12 mouse cellular contexts compared by ENCODE assay signal in genomic region chr13:49316386-49317162, GRCm38 (mm10). TPM values are rescaled to one million over a fixed set of nuclear protein-coding genes. Genes with fewer than 3 reads are reported as not detected.
A peak's percentile ranks its signal among the peaks of the same experiment; 100 is the strongest.
DNase-seq lines count a peak whose midpoint lies in the region; ATAC-seq and TF ChIP-seq lines count a peak whose summit lies in the region.
"Had no signal": no experiment of that assay in that cellular context is flagged by ENCODE, and none has a peak within 500 bp of the region (broad histone marks: within the 10 kb centered on the region; RNA-seq: fewer than 3 reads in every experiment).

No protein-coding gene starts in this region.

- no peaks in the 10 kb centered on the region for H3K27me3 ChIP-seq in Patski
- H3K27me3 ChIP-seq in forebrain, embryonic 10.5 days (ENCODE audit: poor library complexity, severe bottlenecking) = peaks cover 58% of the 10 kb centered on the region
- no peaks in the 10 kb centered on the region for H3K27me3 ChIP-seq in midbrain, postnatal 0 days (ENCODE audit: insufficient read depth, low read length)

- in situ Hi-C loops in Patski (cut with MboI; ENCODE audit: low pct_unique_long_range_greater_than_20kb) = no loop called here

- H3K27ac ChIP-seq in layer of hippocampus, adult 2 months = peak overlapping the region; percentile 73
- 0 out of 2 replicates have a peak overlapping the region, but pooled peaks have one; percentile 54 for H3K27ac ChIP-seq in forebrain, embryonic 10.5 days
- H3K27ac ChIP-seq in midbrain, postnatal 0 days (ENCODE audit: low read depth, low read length) = no peak overlapping the region
- H3K27ac ChIP-seq: liver, embryonic 14.5 days had no signal

- no peak overlapping the region for H3K9ac ChIP-seq in midbrain, postnatal 0 days (replicated peaks; ENCODE audit: low read length, poor library complexity, severe bottlenecking)
- H3K9ac ChIP-seq: liver, embryonic 14.5 days had no signal

- no peak overlapping the region for H3K4me3 ChIP-seq in layer of hippocampus, adult 2 months
- H3K4me3 ChIP-seq in forebrain, embryonic 10.5 days = no peak overlapping the region
- no peak overlapping the region for H3K4me3 ChIP-seq in midbrain, postnatal 0 days (ENCODE audit: low read depth, low read length)

- POLR2A ChIA-PET in Patski (lab: Charles Lee) = interaction anchor here (0.5 to 6.3 kb wide), 4 partner anchors 12 to 187 kb away, joined by 3 to 38 read pairs (median 4); no protein-coding TSS in a partner anchor

- no peak for DNase-seq in layer of hippocampus, adult 2 months (ENCODE audit: low spot score in 2 of 2)
- DNase-seq in layer of hippocampus, adult 8-10 months (ENCODE audit: low spot score in 2 of 2) = no peak
- peak; percentile 77 for DNase-seq in Patski (ENCODE audit: low read depth, low spot score)
- DNase-seq in forebrain, embryonic 10.5 days (ENCODE audit: extremely low spot score, low spot score) = no peak
- DNase-seq in midbrain, postnatal 0 days (ENCODE audit: low spot score) = peak; percentile 27
- no peak for DNase-seq in heart, adult 18-20 months
- no peak for DNase-seq in spleen, postnatal 10 days (ENCODE audit: low spot score in 2 of 2)
- DNase-seq: adrenal gland, postnatal 10 days; cerebellum, postnatal 10 days; right cerebral cortex, postnatal 4 days had no signal

- TF ChIP-seq CTCF in layer of hippocampus, adult 2 months (conservative IDR thresholded peaks at IDR 0.05) = no peak
- no peak for TF ChIP-seq CTCF in Patski (IDR thresholded peaks at IDR 0.05)
- no peak for TF ChIP-seq CTCF in midbrain, postnatal 0 days (IDR thresholded peaks at IDR 0.05)

- no peaks in the 10 kb centered on the region for H3K9me3 ChIP-seq in forebrain, embryonic 10.5 days
- no peaks in the 10 kb centered on the region for H3K9me3 ChIP-seq in midbrain, postnatal 0 days (ENCODE audit: low read length)

- 43% methylated on average over 9 of the region's 9 CpGs for WGBS in forebrain, embryonic 10.5 days
- WGBS in midbrain, postnatal 0 days = 41% methylated on average over 9 of the region's 9 CpGs

- ATAC-seq in Patski = peak; percentile 91
- no peak for ATAC-seq in midbrain, postnatal 0 days (ENCODE audit: low FRiP score)
- no peak for ATAC-seq in inflammation-experienced regulatory T-cells, adult 6 months

- H3K36me3 ChIP-seq in forebrain, embryonic 10.5 days (replicated peaks) = peaks cover 10% of the 10 kb centered on the region; the same call in 1 of the 2 replicates
- no peaks in the 10 kb centered on the region for H3K36me3 ChIP-seq in midbrain, postnatal 0 days (ENCODE audit: insufficient read depth, low read length)

- CTCF ChIA-PET in Patski (lab: Charles Lee) = interaction anchor here (1.3 to 4.5 kb wide), 5 partner anchors 10 to 48 kb away, joined by 3 to 33 read pairs (median 6); no protein-coding TSS in a partner anchor

- no peak overlapping the region for H3K4me2 ChIP-seq in midbrain, postnatal 0 days (ENCODE audit: low read depth, low read length, poor library complexity, severe bottlenecking)

- peaks cover 61% of the 10 kb centered on the region for H3K4me1 ChIP-seq in forebrain, embryonic 10.5 days
- peaks cover 13% of the 10 kb centered on the region; the same call in 1 of the 2 replicates for H3K4me1 ChIP-seq in midbrain, postnatal 0 days (ENCODE audit: insufficient read depth, low read length)

RNA-seq across cellular contexts. Expression of gene Fgd3, which starts 3.5 kb away (rescaled TPM):
- 1 to 10 TPM; 5.6 to 7.1 TPM for total RNA-seq in layer of hippocampus, adult 2 months (2021)
- 10 to 100 TPM in 1 of 4 experiments, 1 to 10 TPM in 3; 6.2 to 10.8 (median 8.6) TPM for total RNA-seq in layer of hippocampus, adult 8-10 months (2022)
- 79.4 TPM for polyA plus RNA-seq in Patski (2021)
- polyA plus RNA-seq in forebrain, embryonic 10.5 days (2016; fragmentation: Nextera tagmentation; extraction: Ambion mirVana) = 0.90 and 1.1 TPM in 2 replicates
- 9.3 and 12.0 TPM in 2 replicates for total RNA-seq in midbrain, postnatal 0 days (2014; rRNA removed)
- polyA plus RNA-seq in midbrain, postnatal 0 days (2015; fragmentation: Nextera tagmentation; extraction: Ambion mirVana) = 2.1 and 2.4 TPM in 2 replicates
- total RNA-seq in heart, adult 18-20 months (2021) = 1 to 10 TPM; 1.2 to 2.4 TPM
- 10 to 100 TPM; 10.4 to 19.8 (median 16.3) TPM for polyA plus RNA-seq in inflammation-experienced regulatory T-cells, adult 6 months (2017; shearing (Covaris generic))

RNA-seq across cellular contexts. Expression of gene Bicd2, which starts 24.8 kb away (rescaled TPM):
- total RNA-seq in layer of hippocampus, adult 2 months (2021) = 10 to 100 TPM; 55.2 to 55.3 TPM
- total RNA-seq in layer of hippocampus, adult 8-10 months (2022) = 10 to 100 TPM; 46.0 to 58.0 (median 50.2) TPM
- 45.2 TPM for polyA plus RNA-seq in Patski (2021)
- 26.2 and 28.8 TPM in 2 replicates for polyA plus RNA-seq in forebrain, embryonic 10.5 days (2016; fragmentation: Nextera tagmentation; extraction: Ambion mirVana)
- 49.3 and 50.4 TPM in 2 replicates for total RNA-seq in midbrain, postnatal 0 days (2014; rRNA removed)
- polyA plus RNA-seq in midbrain, postnatal 0 days (2015; fragmentation: Nextera tagmentation; extraction: Ambion mirVana) = 24.0 and 24.1 TPM in 2 replicates
- 10 to 100 TPM; 67.3 to 73.9 TPM for total RNA-seq in heart, adult 18-20 months (2021)
- polyA plus RNA-seq in inflammation-experienced regulatory T-cells, adult 6 months (2017; shearing (Covaris generic)) = 1 to 10 TPM; 5.8 to 7.1 (median 6.6) TPM

Comparison
In these comparisons a context has a peak if more than half of its experiments do, and no peak if none do; other contexts are left out.
1. DNase-seq: peak in Patski (single experiment) and midbrain, postnatal 0 days (single experiment); none in layer of hippocampus, adult 2 months (0 of 2), layer of hippocampus, adult 8-10 months (0 of 2), forebrain, embryonic 10.5 days (single experiment), heart, adult 18-20 months (0 of 2) and spleen, postnatal 10 days (0 of 2).